Mouse (Mus musculus) c-Kit-negative CD71-positive TER-119-positive erythroid progenitor cells, embryonic 14.5 days (primary cell): ENCODE results near the gene Fto.

Source experiments
- DNase-seq: peaks from one replicate; pipeline ENCODE4 v3.0.0-alpha.2; 2013; ENCODE audit warnings: low read depth, low spot score

The Fto gene

GRCm38 (mm10) chr8:91390369-91391020, 77.2 kb downstream of the Fto start:
- no peak for DNase-seq

- no peak for DNase-seq
These were observed 78.9 kb downstream of the Fto start for GRCm38 (mm10) chr8:91392261-91392660.

GRCm38 (mm10) chr8:91395340-91396055, 82.2 kb downstream of the Fto start:
- no peak for DNase-seq

- no peak for DNase-seq
These were observed 84.7 kb downstream of the Fto start for GRCm38 (mm10) chr8:91398053-91398452.

- DNase-seq = no peak
These were observed 90.0 kb downstream of the Fto start for GRCm38 (mm10) chr8:91402980-91403975.

GRCm38 (mm10) chr8:91404311-91404710, 91.0 kb downstream of the Fto start:
- DNase-seq = no peak

GRCm38 (mm10) chr8:91405099-91405498, 91.8 kb downstream of the Fto start:
- DNase-seq = no peak

GRCm38 (mm10) chr8:91406624-91407290, 93.4 kb downstream of the Fto start:
- DNase-seq = no peak

- DNase-seq = no peak
These were observed 94.6 kb downstream of the Fto start for GRCm38 (mm10) chr8:91407880-91408279.

GRCm38 (mm10) chr8:91410007-91410406, 96.7 kb downstream of the Fto start:
- DNase-seq = no peak

GRCm38 (mm10) chr8:91424491-91425074, 111.3 kb downstream of the Fto start:
- no peak for DNase-seq

- DNase-seq = no peak
These were observed 112.0 kb downstream of the Fto start for GRCm38 (mm10) chr8:91425251-91425866.

- DNase-seq = no peak
These were observed 113.2 kb downstream of the Fto start for GRCm38 (mm10) chr8:91426496-91426895.

GRCm38 (mm10) chr8:91430333-91430940, 117.1 kb downstream of the Fto start:
- no peak for DNase-seq

GRCm38 (mm10) chr8:91436036-91436435, 122.7 kb downstream of the Fto start:
- DNase-seq = no peak

GRCm38 (mm10) chr8:91443911-91444310, 130.6 kb downstream of the Fto start:
- DNase-seq = no peak

- no peak for DNase-seq
These were observed 131.5 kb downstream of the Fto start for GRCm38 (mm10) chr8:91444636-91445410.

- no peak for DNase-seq
These were observed 132.2 kb downstream of the Fto start for GRCm38 (mm10) chr8:91445516-91445915.

GRCm38 (mm10) chr8:91446008-91446407, 132.7 kb downstream of the Fto start:
- DNase-seq = no peak
